Mouse (Mus musculus) heart, adult 2 months (tissue): ENCODE measurements at regions not wholly inside any gene's neighbourhood (a gene's known extent, or its start where the extent isn't known, plus 50 kb on each side); places are given as distances from the start of the nearest gene placed in this dataset.

Experiments
- DNase-seq, 2 experiments: peaks; one replicate each; pipeline ENCODE4 v3.0.0; 2021
- H3K27ac ChIP-seq: fragments of 200-600 bp; 2 replicates; pipeline ENCODE4 v1.8.1; 2022
- H3K27me3 ChIP-seq: fragments of 200-500 bp; 2 replicates; pipeline ENCODE4 v1.6.1; 2012; ENCODE audit warnings: mild to moderate bottlenecking, low read length, inconsistent platforms, mixed read lengths; ENCODE audit not compliant: control insufficient read depth, insufficient read depth
- H3K36me3 ChIP-seq: fragments of 200-500 bp; 2 replicates; pipeline ENCODE4 v1.6.1; 2012; ENCODE audit warnings: low read length, inconsistent platforms; ENCODE audit not compliant: control insufficient read depth, insufficient read depth
- H3K4me1 ChIP-seq: fragments of 200-500 bp; 2 replicates; pipeline ENCODE4 v1.6.1; 2011; ENCODE audit warnings: low read length; ENCODE audit not compliant: control insufficient read depth, insufficient read depth
- H3K4me3 ChIP-seq: fragments of 200-600 bp; 2 replicates; pipeline ENCODE4 v1.8.1; 2022
- H3K79me2 ChIP-seq: fragments of 200-500 bp; replicated peaks from 2 replicates; pipeline ENCODE4 v1.6.1; 2012; ENCODE audit warnings: mild to moderate bottlenecking, inconsistent platforms, low read length, moderate library complexity, mixed read lengths; ENCODE audit not compliant: control insufficient read depth, insufficient read depth
- H3K9ac ChIP-seq: fragments of 200-500 bp; 2 replicates; pipeline ENCODE4 v1.6.1; 2012; ENCODE audit warnings: low read depth, mild to moderate bottlenecking, control low read depth, inconsistent platforms, low read length, mixed read lengths
- CTCF ChIP-seq: fragments of 200-600 bp; IDR thresholded peaks from 2 replicates; pipeline ENCODE4 v1.8.1; 2022; ENCODE audit warnings: antibody characterized with exemption, mild to moderate bottlenecking, moderate library complexity
- EP300 ChIP-seq: fragments of 200-500 bp; IDR thresholded peaks from 2 replicates; pipeline ENCODE4 v1.6.1; 2011; ENCODE audit warnings: low read depth, low read length, control low read depth; ENCODE audit not compliant: insufficient read depth
- POLR2A ChIP-seq: fragments of 200-500 bp; IDR thresholded peaks from 2 replicates; pipeline ENCODE4 v1.6.1; 2011; ENCODE audit warnings: mild to moderate bottlenecking, low read depth, low read length, control low read depth; ENCODE audit not compliant: insufficient read depth
- WGBS: fragments of 180-500 bp; shearing (Covaris S2); methylation state at CpG from one replicate; pipeline ENCODE4 v1.1.7; 2018; 5-methylcytosine and 5-hydroxymethylcytosine counted together
- intact Hi-C: fragments of 180-260 bp; cut with DNase I; formaldehyde crosslinking; loops from one replicate; pipeline ENCODE4 v1.15.1; 2025

DNA sequence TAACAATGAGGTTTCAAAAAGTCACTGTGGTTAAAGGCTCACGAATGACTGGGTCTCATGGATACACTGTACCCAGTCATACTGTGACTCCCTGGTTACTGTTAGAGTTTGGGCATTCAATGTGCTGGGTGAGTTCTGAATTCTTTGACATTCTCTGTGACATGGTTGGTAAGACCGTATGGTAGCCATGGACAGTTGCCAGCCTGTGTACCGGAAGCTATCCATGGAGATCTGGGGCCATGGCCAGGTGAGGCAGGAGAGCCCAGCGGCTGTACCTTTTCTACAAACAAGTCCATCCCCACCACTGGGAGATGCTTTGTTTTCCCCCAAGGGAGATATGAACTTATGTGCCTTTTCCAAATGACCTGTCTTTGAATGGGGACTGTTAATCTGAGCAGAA lies 126.4 kb downstream of the Irx2 start:
- WGBS: 81% methylated on average over 4 of the region's 4 CpGs
- Histone ChIP-seq H3K4me1 (no peaks in the 10 kb centered on the region), H3K36me3 (no peaks in the 10 kb centered on the region), H3K4me3 (no peak overlapping the region), H3K27ac (no peak overlapping the region), H3K79me2 (no peaks in the 10 kb centered on the region), H3K27me3 (no peaks in the 10 kb centered on the region), H3K9ac (no peak overlapping the region)
- TF ChIP-seq CTCF (no peak), EP300 (no peak), POLR2A (no peak)
- intact Hi-C loops: no loop called here
- DNase-seq: no peak

- intact Hi-C loops: no loop called here
- TF ChIP-seq POLR2A: no peak
- no peak for TF ChIP-seq EP300
- H3K27ac ChIP-seq: no peak overlapping the region
- no peaks in the 10 kb centered on the region for H3K4me1 ChIP-seq
- no peak for DNase-seq
- no peak overlapping the region for H3K4me3 ChIP-seq
- no peak overlapping the region for H3K9ac ChIP-seq
- WGBS: 76% methylated on average over 5 of the region's 5 CpGs
- H3K79me2 ChIP-seq: no peaks in the 10 kb centered on the region
- no peaks in the 10 kb centered on the region for H3K27me3 ChIP-seq
- no peaks in the 10 kb centered on the region for H3K36me3 ChIP-seq
Observed at GRCm38 (mm10) chr13:72762481-72762880, 133.9 kb downstream of the Irx2 start.

DNA sequence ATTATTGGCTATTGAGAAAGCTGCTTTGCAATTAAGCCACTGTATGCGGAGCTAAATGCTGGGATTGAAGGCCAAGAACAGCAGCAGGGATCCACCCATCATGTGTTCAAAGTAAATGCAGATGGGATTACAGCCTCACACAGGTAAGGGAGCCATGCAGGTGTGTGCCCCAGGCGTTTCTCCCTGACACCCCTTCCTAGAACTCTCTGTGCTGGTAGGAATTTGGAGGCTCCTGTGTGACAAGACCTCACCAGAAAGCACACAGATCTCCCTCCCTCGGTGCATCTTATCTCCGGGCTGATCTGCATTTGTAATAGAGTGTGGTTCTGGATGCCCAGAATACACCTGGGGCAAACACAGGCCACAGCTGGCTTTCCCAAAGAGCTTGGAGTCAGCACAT lies 134.7 kb downstream of the Irx2 start:
- intact Hi-C loops: no loop called here
- TF ChIP-seq EP300 (no peak), CTCF (no peak), POLR2A (no peak)
- Histone ChIP-seq H3K27me3 (no peaks in the 10 kb centered on the region), H3K9ac (no peak overlapping the region), H3K36me3 (no peaks in the 10 kb centered on the region), H3K79me2 (no peaks in the 10 kb centered on the region), H3K4me1 (no peaks in the 10 kb centered on the region), H3K27ac (no peak overlapping the region), H3K4me3 (no peak overlapping the region)
- WGBS: 52% methylated on average over 4 of the region's 4 CpGs
- no peak for DNase-seq

GRCm38 (mm10) chr13:72767306-72767705 lies 138.7 kb downstream of the Irx2 start:
- Histone ChIP-seq H3K27me3 (no peaks in the 10 kb centered on the region), H3K9ac (no peak overlapping the region), H3K36me3 (no peaks in the 10 kb centered on the region), H3K4me3 (no peak overlapping the region), H3K79me2 (no peaks in the 10 kb centered on the region), H3K27ac (no peak overlapping the region), H3K4me1 (no peaks in the 10 kb centered on the region)
- DNase-seq: no peak
- TF ChIP-seq EP300: no peak
- TF ChIP-seq CTCF: no peak
- TF ChIP-seq POLR2A: no peak
- 59% methylated on average over 5 of the region's 5 CpGs for WGBS
- intact Hi-C loops: no loop called here

- H3K36me3 ChIP-seq: no peaks in the 10 kb centered on the region
- intact Hi-C loops: no loop called here
- H3K79me2 ChIP-seq: no peaks in the 10 kb centered on the region
- H3K9ac ChIP-seq: no peak overlapping the region
- WGBS: 50% methylated on average over 12 of the region's 12 CpGs
- H3K4me1 ChIP-seq: no peaks in the 10 kb centered on the region
- DNase-seq: no peak
- TF ChIP-seq EP300 (no peak), POLR2A (no peak), CTCF (peak; percentile 29)
- H3K4me3 ChIP-seq: no peak overlapping the region
- H3K27ac ChIP-seq: no peak overlapping the region
- no peaks in the 10 kb centered on the region for H3K27me3 ChIP-seq
Observed at GRCm38 (mm10) chr13:72769007-72769595, 140.5 kb downstream of the Irx2 start.

- 45% methylated on average over 7 of the region's 7 CpGs for WGBS
Observed at GRCm38 (mm10) chr13:72783026-72783726, 154.6 kb downstream of the Irx2 start.

More at GRCm38 (mm10) chr13:72783026-72783726, 154.6 kb downstream of the Irx2 start:
- H3K36me3 ChIP-seq: no peaks in the 10 kb centered on the region
- intact Hi-C loops: no loop called here
- H3K79me2 ChIP-seq: no peaks in the 10 kb centered on the region
- H3K27ac ChIP-seq: no peak overlapping the region
- H3K4me3 ChIP-seq: no peak overlapping the region
- no peaks in the 10 kb centered on the region for H3K27me3 ChIP-seq
- DNase-seq: no peak
- TF ChIP-seq POLR2A: no peak
- TF ChIP-seq CTCF: no peak
- no peak for TF ChIP-seq EP300
- no peak overlapping the region for H3K9ac ChIP-seq
- no peaks in the 10 kb centered on the region for H3K4me1 ChIP-seq
